Mouse (Mus musculus) myocyte (in vitro differentiated cells): Measurements from ENCODE around the gene Rlf. TPM values are rescaled to one million over a fixed set of nuclear protein-coding genes. Genes with fewer than 3 reads are reported as not detected.
A peak's percentile ranks its signal among the peaks of the same experiment; 100 is the strongest.

ENCODE experiments used
- H3K27me3 ChIP-seq: one replicate; pipeline ENCODE4 v1.6.1; 2011; ENCODE audit not compliant: control insufficient read depth, insufficient read depth, insufficient read length
- H3K36me3 ChIP-seq: one replicate; pipeline ENCODE4 v1.6.1; 2011; ENCODE audit not compliant: control insufficient read depth, insufficient read depth
- H3K4me2 ChIP-seq: one replicate; pipeline ENCODE4 v1.6.1; 2011; ENCODE audit warnings: low read depth, control low read depth
- H3K4me3 ChIP-seq: one replicate; pipeline ENCODE4 v1.5.1; 2011; ENCODE audit warnings: mild to moderate bottlenecking, control low read depth, moderate library complexity
- H3K79me2 ChIP-seq: one replicate; pipeline ENCODE4 v1.6.1; 2011; ENCODE audit not compliant: control insufficient read depth, insufficient read depth
- H3ac ChIP-seq: one replicate; pipeline ENCODE4 v1.6.1; 2011; ENCODE audit not compliant: control insufficient read depth, insufficient read length
- CEBPB ChIP-seq: IDR thresholded peaks from 2 replicates; pipeline ENCODE4 v1.6.1; 2011; ENCODE audit warnings: mild to moderate bottlenecking, moderate library complexity; ENCODE audit not compliant: poor library complexity, insufficient read depth, severe bottlenecking
- E2F4 ChIP-seq: IDR thresholded peaks from one replicate; pipeline ENCODE4 v1.6.1; 2011; ENCODE audit warnings: mild to moderate bottlenecking, control low read depth, moderate library complexity; ENCODE audit not compliant: insufficient read depth
- MAX ChIP-seq: IDR thresholded peaks from one replicate; pipeline ENCODE4 v1.6.1; 2011; ENCODE audit warnings: low read depth, mild to moderate bottlenecking, control low read depth
- MYOD1 ChIP-seq, 3 experiments: IDR thresholded peaks; one replicate each; pipeline ENCODE4 v1.6.1; 2011; ENCODE audit warnings: control low read depth in 2 of 3, low read depth in 2 of 3, mild to moderate bottlenecking in 2 of 3, moderate library complexity in 1 of 3; ENCODE audit not compliant: insufficient read length in 2 of 3, control insufficient read depth in 1 of 3
- MYOG ChIP-seq, 3 experiments: IDR thresholded peaks; one replicate each; pipeline ENCODE4 v1.6.1; 2011; ENCODE audit warnings: control low read depth in 2 of 3, low read depth in 2 of 3, mild to moderate bottlenecking in 2 of 3; ENCODE audit not compliant: insufficient read length in 2 of 3, control insufficient read depth in 1 of 3, insufficient read depth in 1 of 3
- POLR2A ChIP-seq: IDR thresholded peaks from one replicate; pipeline ENCODE4 v1.6.1; 2011; ENCODE audit warnings: low read depth, mild to moderate bottlenecking, control low read depth, moderate library complexity; ENCODE audit not compliant: insufficient read length
- POLR2AphosphoS2 ChIP-seq: IDR thresholded peaks from one replicate; pipeline ENCODE4 v1.6.1; 2011; ENCODE audit warnings: low read depth, control low read depth; ENCODE audit not compliant: insufficient read length
- REST ChIP-seq: IDR thresholded peaks from one replicate; pipeline ENCODE4 v1.6.1; 2011; ENCODE audit warnings: mild to moderate bottlenecking, control low read depth, moderate library complexity; ENCODE audit not compliant: insufficient read depth, insufficient read length
- SRF ChIP-seq: IDR thresholded peaks from one replicate; pipeline ENCODE4 v1.6.1; 2011; ENCODE audit warnings: low read depth; ENCODE audit not compliant: control insufficient read depth, insufficient read length
- TCF12 ChIP-seq: IDR thresholded peaks from one replicate; pipeline ENCODE4 v1.6.1; 2011; ENCODE audit warnings: mild to moderate bottlenecking, control low read depth; ENCODE audit not compliant: poor library complexity, insufficient read depth, severe bottlenecking
- TCF3 ChIP-seq: IDR thresholded peaks from one replicate; pipeline ENCODE4 v1.6.1; 2011; ENCODE audit warnings: low read depth, control low read depth; ENCODE audit not compliant: insufficient read length
- USF1 ChIP-seq: IDR thresholded peaks from one replicate; pipeline ENCODE4 v1.6.1; 2011; ENCODE audit warnings: low read depth, mild to moderate bottlenecking, control low read depth, moderate library complexity
- polyA plus RNA-seq: library from polyadenylated mRNA; unstranded; fragments of >200 nt; fragmentation: generic; extraction: Trizol; gene quantifications from one replicate; pipeline ENCODE4 v1.2.1, GENCODE M21; 2012; ENCODE audit warnings: missing spikeins

The Rlf gene
- polyA plus RNA-seq, 1 experiment, result 5.2 TPM

GRCm38 (mm10) chr4:121103304-121103703 is 111.6 kb downstream of the Rlf start:
- H3K36me3 ChIP-seq, result no peaks in the 10 kb centered on the region
- no peak overlapping the region for H3K4me2 ChIP-seq
- no peak overlapping the region for H3ac ChIP-seq
- H3K4me3 ChIP-seq, result no peak overlapping the region
- peaks cover 10% of the 10 kb centered on the region for H3K27me3 ChIP-seq
- H3K79me2 ChIP-seq, result no peaks in the 10 kb centered on the region
- TF ChIP-seq TCF12, result no peak
- TF ChIP-seq USF1, result no peak
- no peak for TF ChIP-seq SRF
- no peak for TF ChIP-seq MYOG (IDR thresholded peaks at IDR 0.05; ENCODE audit: control insufficient read depth in 1 of 3, insufficient read depth in 1 of 3, insufficient read length in 2 of 3, low read depth in 2 of 3)
- TF ChIP-seq CEBPB, result no peak
- no peak for TF ChIP-seq POLR2A
- TF ChIP-seq MAX, result no peak
- no peak for TF ChIP-seq E2F4
- TF ChIP-seq POLR2AphosphoS2, result no peak
- TF ChIP-seq MYOD1 (IDR thresholded peaks at IDR 0.05; ENCODE audit: control insufficient read depth in 1 of 3, insufficient read length in 2 of 3, low read depth in 2 of 3), result no peak
- no peak for TF ChIP-seq REST
- no peak for TF ChIP-seq TCF3

GRCm38 (mm10) chr4:121097650-121098378 is 117.1 kb downstream of the Rlf start, which contains the start of gene Zmpste24:
Gene Zmpste24 (minus strand): TSS chr4:121098241.
- H3ac ChIP-seq, result peak within 1 kb of the TSS; percentile 31
- peak within 1 kb of the TSS; percentile 85 for H3K4me2 ChIP-seq
- TF ChIP-seq USF1 (no peak), MYOG (IDR thresholded peaks at IDR 0.05; ENCODE audit: control insufficient read depth in 1 of 3, insufficient read depth in 1 of 3, insufficient read length in 2 of 3, low read depth in 2 of 3) (peak in 1 of 3 experiments; percentile 4), POLR2A (peak; percentile 65), MYOD1 (IDR thresholded peaks at IDR 0.05; ENCODE audit: control insufficient read depth in 1 of 3, insufficient read length in 2 of 3, low read depth in 2 of 3) (peak in 1 of 3 experiments; percentile 1), SRF (no peak), POLR2AphosphoS2 (peak; percentile 68), TCF3 (no peak)
- H3K36me3 ChIP-seq, result peaks cover 5% of the 10 kb centered on the region
- H3K4me3 ChIP-seq, result peak within 1 kb of the TSS; percentile 74
- H3K79me2 ChIP-seq, result peaks cover 16% of the 10 kb centered on the region
- no peaks in the 10 kb centered on the region for H3K27me3 ChIP-seq

Other genes starting within 250 kb of the Rlf start
- 31.3 TPM for gene Smap2, start 197.8 kb downstream of the Rlf start, polyA plus RNA-seq
- not detected for gene Col9a2, start 175.7 kb downstream of the Rlf start, polyA plus RNA-seq
- gene Zmpste24, start 116.8 kb downstream of the Rlf start, polyA plus RNA-seq, result 17.6 TPM
- not detected for gene Tmco2, start 105.9 kb downstream of the Rlf start, polyA plus RNA-seq
- not detected for gene Gm12888, start 109.8 kb upstream of the Rlf start, polyA plus RNA-seq
- not detected for gene Gm12886, start 208.0 kb upstream of the Rlf start, polyA plus RNA-seq